Mouse (Mus musculus): ENCODE measurements at regions not wholly inside any gene's neighbourhood (a gene's known extent, or its start where the extent isn't known, plus 50 kb on each side); places are given as distances from the start of the nearest gene placed in this dataset.

DNA sequence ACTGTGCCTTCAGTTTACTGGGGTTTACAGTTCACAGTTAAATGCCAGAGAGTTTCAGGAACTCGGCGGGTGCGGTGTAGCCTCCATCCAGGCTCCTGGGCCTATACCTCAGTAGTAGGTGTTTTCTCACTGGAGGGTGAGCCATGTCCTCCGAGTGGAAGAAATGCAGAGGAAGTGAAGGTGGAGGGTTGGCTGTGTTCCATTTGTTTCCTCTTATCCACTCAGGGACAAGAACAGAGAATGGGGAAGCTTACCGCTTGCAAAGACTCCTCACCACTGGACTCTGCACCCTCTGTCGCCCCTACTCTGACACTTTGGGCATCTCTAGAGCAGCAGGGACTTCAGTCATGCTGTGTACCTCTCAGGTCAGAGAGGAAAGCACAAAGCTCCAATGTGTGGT lies 238.1 kb upstream of the Ccdc122 start:
- DNase-seq (ENCODE audit: extremely low spot score in 1 of 2, low spot score in 1 of 2), result no peak

GRCm38 (mm10) chr14:76797518-76797917 lies 239.1 kb upstream of the Ccdc122 start:
- DNase-seq (ENCODE audit: extremely low spot score in 1 of 2, low spot score in 1 of 2), result no peak

- peak; percentile 65 to 71 for DNase-seq (ENCODE audit: extremely low spot score in 1 of 2, low spot score in 1 of 2)
Observed at GRCm38 (mm10) chr14:76791811-76792571, 235.3 kb upstream of the Serp2 start.

GRCm38 (mm10) chr14:76789376-76789775 lies 232.7 kb upstream of the Serp2 start:
- DNase-seq (ENCODE audit: extremely low spot score in 1 of 2, low spot score in 1 of 2), result no peak

GRCm38 (mm10) chr14:76787601-76788000 lies 230.9 kb upstream of the Serp2 start:
- no peak for DNase-seq (ENCODE audit: extremely low spot score in 1 of 2, low spot score in 1 of 2)

DNA sequence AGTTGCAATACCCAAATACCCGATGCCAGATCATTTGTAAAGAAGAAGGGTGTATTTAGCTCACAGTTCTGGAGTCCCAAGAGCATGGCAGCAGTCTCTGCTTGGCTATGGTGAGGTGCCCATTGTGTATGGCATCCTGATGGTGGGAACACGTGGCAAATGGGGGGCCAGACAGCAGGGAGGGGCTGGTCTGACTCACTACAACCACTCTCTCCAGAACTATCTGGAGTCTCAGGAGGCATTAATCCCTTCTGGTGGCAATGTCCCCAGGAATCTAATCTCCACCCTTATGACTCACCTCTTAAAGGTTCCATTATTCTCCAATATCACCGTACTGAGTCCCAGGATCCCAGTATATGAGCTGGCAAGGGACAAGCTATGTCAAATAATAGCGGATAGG lies 229.5 kb upstream of the Serp2 start:
- no peak for DNase-seq (ENCODE audit: extremely low spot score in 1 of 2, low spot score in 1 of 2)

DNA sequence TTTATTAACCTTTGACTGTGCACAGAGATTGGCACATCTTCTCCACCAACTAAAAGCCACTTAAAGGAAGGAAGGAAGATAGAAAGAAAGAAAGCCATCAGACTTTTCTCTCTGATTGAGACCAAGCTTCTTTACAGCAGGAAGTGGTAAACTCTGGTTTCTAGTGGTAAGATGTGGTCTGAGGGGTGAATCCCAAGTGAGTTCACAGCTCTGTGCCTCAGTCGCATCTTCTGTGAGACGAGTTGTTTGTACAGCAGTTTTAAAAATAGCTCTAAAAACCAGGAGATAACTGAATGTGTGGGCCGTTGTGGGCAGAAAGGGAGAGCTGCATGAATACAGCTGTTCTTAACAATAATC lies 224.8 kb upstream of the Serp2 start:
- DNase-seq (ENCODE audit: extremely low spot score in 1 of 2, low spot score in 1 of 2), result no peak

GRCm38 (mm10) chr14:76780572-76781523 lies 224.2 kb upstream of the Serp2 start:
- DNase-seq (ENCODE audit: extremely low spot score in 1 of 2, low spot score in 1 of 2), result peak in 1 of 2 experiments; percentile 67

- peak; percentile 84 to 86 for DNase-seq (ENCODE audit: extremely low spot score in 1 of 2, low spot score in 1 of 2)
Observed at GRCm38 (mm10) chr14:76778541-76779399, 222.1 kb upstream of the Serp2 start.

DNA sequence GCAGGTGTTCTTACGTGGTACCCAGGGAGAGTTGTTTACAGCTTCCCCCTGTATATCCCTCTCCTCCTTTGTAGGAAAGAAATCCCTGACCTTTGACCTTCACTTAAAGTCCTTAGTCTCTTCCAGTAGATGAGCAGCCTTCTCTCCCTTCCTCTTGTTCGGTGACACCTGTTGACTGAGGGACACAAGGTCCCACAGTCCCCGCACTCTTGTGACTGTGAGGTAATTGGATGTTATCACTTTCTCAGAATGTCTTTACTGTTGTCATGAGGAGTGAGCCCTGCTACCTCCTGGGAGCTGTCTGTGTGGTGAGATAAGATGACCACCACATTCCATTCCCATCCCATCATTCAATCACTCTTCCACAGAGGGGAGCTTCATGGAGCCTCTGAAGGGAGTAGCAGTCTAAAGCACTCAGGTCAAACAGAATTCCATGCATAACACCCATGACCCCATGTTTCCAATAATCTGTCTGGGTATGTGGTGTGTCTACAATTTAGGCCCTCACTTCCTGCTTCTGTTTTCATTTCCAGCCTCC lies 218.8 kb upstream of the Serp2 start:
- no peak for DNase-seq (ENCODE audit: extremely low spot score in 1 of 2, low spot score in 1 of 2)

GRCm38 (mm10) chr14:76772781-76773438 lies 216.2 kb upstream of the Serp2 start:
- no peak for DNase-seq (ENCODE audit: extremely low spot score in 1 of 2, low spot score in 1 of 2)

DNA sequence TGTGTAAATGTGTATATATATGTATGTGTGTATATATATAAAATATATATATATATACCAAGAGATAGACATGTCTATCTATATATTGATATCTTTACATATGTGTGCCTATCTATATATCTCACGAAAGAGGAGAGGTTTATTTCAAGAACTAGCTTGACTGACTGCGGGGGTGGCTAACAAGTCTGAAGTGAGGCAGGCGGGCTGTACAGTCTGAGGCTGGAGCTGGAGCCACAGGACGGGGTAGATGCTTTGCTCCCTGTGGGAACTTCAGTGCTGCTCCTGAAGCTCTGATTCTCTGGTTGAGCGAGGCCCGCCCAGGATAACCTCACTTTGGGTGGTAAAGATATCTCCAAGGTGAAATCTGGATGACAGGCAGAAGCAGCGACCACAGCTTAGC lies 213.4 kb upstream of the Serp2 start:
- DNase-seq (ENCODE audit: extremely low spot score in 1 of 2, low spot score in 1 of 2), result no peak

DNA sequence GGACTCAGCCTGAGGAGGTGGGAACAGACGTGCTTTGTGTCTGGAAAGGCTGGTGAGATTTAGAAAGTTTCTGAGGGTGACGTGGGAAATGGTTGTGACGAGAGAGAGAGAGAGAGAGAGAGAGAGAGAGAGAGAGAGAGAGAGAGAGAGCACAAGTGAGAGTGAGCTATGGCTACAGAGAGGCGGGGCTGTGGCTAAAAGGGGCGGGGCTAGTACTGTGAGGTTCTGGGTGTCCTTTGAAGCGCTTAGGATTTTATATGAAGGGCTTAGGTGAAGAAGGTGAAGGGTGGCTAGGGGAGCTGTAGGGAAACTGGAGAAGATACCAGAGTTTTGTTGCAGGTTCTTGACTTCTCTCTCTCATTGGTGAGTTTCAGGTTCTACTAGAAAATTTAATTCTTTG lies 210.6 kb upstream of the Serp2 start:
- DNase-seq (ENCODE audit: extremely low spot score in 1 of 2, low spot score in 1 of 2), result no peak

GRCm38 (mm10) chr14:76766186-76766713 lies 209.6 kb upstream of the Serp2 start:
- no peak for DNase-seq (ENCODE audit: extremely low spot score in 1 of 2, low spot score in 1 of 2)

GRCm38 (mm10) chr14:76765094-76765504 lies 208.4 kb upstream of the Serp2 start:
- peak in 1 of 2 experiments; percentile 57 for DNase-seq (ENCODE audit: extremely low spot score in 1 of 2, low spot score in 1 of 2)

DNA sequence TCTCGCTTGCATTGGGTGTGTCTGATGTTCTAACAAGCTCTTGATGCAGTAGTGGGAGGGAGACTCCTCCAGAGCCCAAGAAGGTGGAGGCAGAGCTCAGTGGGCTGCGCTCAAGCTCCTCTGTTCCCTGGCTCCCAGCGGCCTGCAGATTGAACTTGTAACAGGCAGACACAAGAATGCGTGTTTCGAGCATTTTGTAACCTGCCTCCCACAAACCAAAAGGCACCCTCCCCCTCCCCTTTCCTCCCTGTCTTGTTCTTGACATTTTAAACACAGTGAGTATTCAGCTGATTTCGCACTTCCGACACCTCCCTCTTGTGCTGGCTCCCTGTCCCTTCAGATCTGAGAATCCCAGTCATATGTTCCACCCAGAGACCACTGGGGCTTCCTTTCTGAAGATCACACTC lies 207.7 kb upstream of the Serp2 start:
- peak; percentile 82 to 83 for DNase-seq (ENCODE audit: extremely low spot score in 1 of 2, low spot score in 1 of 2)

DNA sequence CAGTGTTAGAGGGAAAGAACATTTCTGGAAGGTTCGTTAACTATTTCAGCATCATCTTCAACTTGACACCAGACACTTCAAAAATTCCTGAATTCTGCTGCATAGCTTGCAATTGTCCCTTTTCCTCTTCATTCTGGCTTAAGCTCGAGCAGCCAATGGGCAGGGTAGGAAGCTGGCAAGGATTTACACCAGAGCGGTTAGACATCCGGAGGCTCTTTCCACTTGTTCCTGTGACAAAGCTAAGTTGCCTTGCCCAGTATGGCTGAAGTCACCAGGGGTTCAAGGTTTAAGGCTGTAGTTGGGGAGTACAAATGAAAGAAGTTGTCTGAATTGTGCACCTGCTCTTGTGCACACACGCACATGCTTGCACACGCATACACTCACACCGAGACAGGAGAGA lies 206.8 kb upstream of the Serp2 start:
- no peak for DNase-seq (ENCODE audit: extremely low spot score in 1 of 2, low spot score in 1 of 2)

- no peak for DNase-seq (ENCODE audit: extremely low spot score in 1 of 2, low spot score in 1 of 2)
Observed at GRCm38 (mm10) chr14:76762777-76763176, 206.1 kb upstream of the Serp2 start.

DNA sequence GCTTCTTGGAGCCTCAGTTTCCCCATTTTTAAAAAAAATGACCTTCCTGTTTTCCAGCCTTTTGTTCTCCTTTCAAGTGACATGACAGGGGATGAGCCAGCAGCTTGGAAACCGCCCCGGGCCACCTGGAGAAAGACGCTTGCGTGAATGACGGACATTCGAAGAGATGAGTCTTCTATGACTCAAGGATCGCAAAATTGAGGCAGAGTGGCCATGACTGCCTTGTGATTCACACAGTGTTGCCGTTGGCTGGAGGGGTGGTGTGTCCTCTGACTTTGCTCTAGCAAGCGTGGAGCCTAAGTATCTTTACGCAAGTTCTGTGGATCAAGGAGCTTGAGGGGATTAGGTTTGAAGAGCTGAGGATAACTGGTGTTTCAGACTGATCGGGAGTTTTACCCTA lies 205.0 kb upstream of the Serp2 start:
- DNase-seq (ENCODE audit: extremely low spot score in 1 of 2, low spot score in 1 of 2), result no peak

GRCm38 (mm10) chr14:76761274-76761673 lies 204.6 kb upstream of the Serp2 start:
- no peak for DNase-seq (ENCODE audit: extremely low spot score in 1 of 2, low spot score in 1 of 2)

All from frontal cortex, adult 2 months (tissue).